In genomic region chr12:70617979-70618378, GRCm38 (mm10) we compare ENCODE assay signal across 27 mouse cellular contexts.
DNase-seq lines count a peak whose midpoint lies in the region; ATAC-seq and TF ChIP-seq lines count a peak whose summit lies in the region.
"Had no signal": no experiment of that assay in that cellular context is flagged by ENCODE, and none has a peak within 500 bp of the region (broad histone marks: within the 10 kb centered on the region; RNA-seq: fewer than 3 reads in every experiment).

No protein-coding gene starts in this region.

- no peaks in the 10 kb centered on the region for H3K9me3 ChIP-seq in liver, embryonic 14.5 days (ENCODE audit: control insufficient read depth, low read length)
- no peaks in the 10 kb centered on the region for H3K9me3 ChIP-seq in liver, embryonic 12.5 days (replicated peaks)
- H3K9me3 ChIP-seq: embryonic facial prominence, embryonic 10.5 days; embryonic facial prominence, embryonic 12.5 days; forebrain, embryonic 10.5 days; forebrain, embryonic 12.5 days; G1E had no signal

- TF ChIP-seq POLR2A in embryonic fibroblast, embryonic 13.5 days (IDR thresholded peaks at IDR 0.05; ENCODE audit: low read depth, low read length) = no peak

- H3K36me3 ChIP-seq in liver, embryonic 14.5 days (replicated peaks; ENCODE audit: control insufficient read depth, insufficient read depth, low read depth) = no peaks in the 10 kb centered on the region
- no peaks in the 10 kb centered on the region for H3K36me3 ChIP-seq in liver, embryonic 12.5 days
- H3K36me3 ChIP-seq: embryonic facial prominence, embryonic 10.5 days; embryonic facial prominence, embryonic 12.5 days; forebrain, embryonic 10.5 days; forebrain, embryonic 12.5 days; G1E had no signal

- H3K4me1 ChIP-seq in liver, embryonic 14.5 days (replicated peaks; ENCODE audit: control insufficient read depth in 2 of 2, insufficient read depth in 2 of 2, low read length in 1 of 2) = peaks cover 0 to 8% of the 10 kb centered on the region in 2 experiments; a peak in 2 of 4 replicates
- no peaks in the 10 kb centered on the region for H3K4me1 ChIP-seq in liver, embryonic 12.5 days
- peaks cover 22% of the 10 kb centered on the region for H3K4me1 ChIP-seq in embryonic fibroblast, embryonic 13.5 days (ENCODE audit: control insufficient read depth, insufficient read depth, low read length)

- no peak for ATAC-seq in liver, embryonic 14.5 days (ENCODE audit: insufficient read depth)
- ATAC-seq in liver, embryonic 12.5 days = no peak
- ATAC-seq: activated CD4-positive, CD25-positive, alpha-beta regulatory T cell, adult 4 months; CD4-positive, CD25-positive, alpha-beta regulatory T cell, adult 4 months; forebrain, embryonic 14.5 days; Patski had no signal

- H3K4me2 ChIP-seq in liver, embryonic 14.5 days (ENCODE audit: low read depth) = no peak overlapping the region
- no peak overlapping the region for H3K4me2 ChIP-seq in liver, embryonic 12.5 days
- H3K4me2 ChIP-seq: embryonic facial prominence, embryonic 12.5 days; forebrain, embryonic 12.5 days had no signal

- 60% methylated on average over 3 of the region's 3 CpGs for WGBS in liver, embryonic 14.5 days (ENCODE audit: insufficient replicate concordance)
- 67% methylated on average over 3 of the region's 3 CpGs for WGBS in liver, embryonic 12.5 days (ENCODE audit: insufficient replicate concordance)

- no peak overlapping the region for H3K9ac ChIP-seq in liver, embryonic 14.5 days (replicated peaks)
- no peak overlapping the region for H3K9ac ChIP-seq in liver, embryonic 12.5 days
- H3K9ac ChIP-seq: embryonic facial prominence, embryonic 12.5 days; forebrain, embryonic 12.5 days had no signal

- TF ChIP-seq EP300 in liver, embryonic 14.5 days (IDR thresholded peaks at IDR 0.05; ENCODE audit: low read depth) = no peak

- H3K4me3 ChIP-seq in gastrocnemius, adult 2 months = no peak overlapping the region
- no peak overlapping the region for H3K4me3 ChIP-seq in liver, embryonic 14.5 days (ENCODE audit: insufficient read depth in 1 of 2, low read depth in 2 of 2, low read length in 2 of 2)
- no peak overlapping the region for H3K4me3 ChIP-seq in liver, embryonic 12.5 days
- H3K4me3 ChIP-seq in embryonic fibroblast, embryonic 13.5 days (ENCODE audit: insufficient read depth, low read length) = no peak overlapping the region
- H3K4me3 ChIP-seq: embryonic facial prominence, embryonic 10.5 days; embryonic facial prominence, embryonic 12.5 days; erythroblast, embryonic 14.5 days; forebrain, embryonic 10.5 days; forebrain, embryonic 12.5 days had no signal

- TF ChIP-seq CTCF in gastrocnemius, adult 2 months (IDR thresholded peaks at IDR 0.05) = no peak
- TF ChIP-seq CTCF in liver, embryonic 14.5 days (IDR thresholded peaks at IDR 0.05; ENCODE audit: low read depth) = no peak
- TF ChIP-seq CTCF in embryonic fibroblast, embryonic 13.5 days (IDR thresholded peaks at IDR 0.05; ENCODE audit: borderline replicate concordance, insufficient read depth, low read length) = no peak

- H3K27ac ChIP-seq in gastrocnemius, adult 2 months = 0 out of 2 replicates have a peak overlapping the region, but pooled peaks have one; percentile 4
- H3K27ac ChIP-seq in liver, embryonic 14.5 days = no peak overlapping the region
- H3K27ac ChIP-seq in liver, embryonic 12.5 days = no peak overlapping the region
- H3K27ac ChIP-seq in embryonic fibroblast, embryonic 13.5 days (ENCODE audit: insufficient read depth, low read length) = peak overlapping the region; percentile 37; the same call in 1 of the 2 replicates
- H3K27ac ChIP-seq: embryonic facial prominence, embryonic 10.5 days; embryonic facial prominence, embryonic 12.5 days; forebrain, embryonic 10.5 days; forebrain, embryonic 12.5 days had no signal

- no peak for DNase-seq in gastrocnemius, adult 2 months
- no peak for DNase-seq in gastrocnemius, postnatal 4 days (ENCODE audit: low spot score in 2 of 2)
- DNase-seq in liver, embryonic 14.5 days (ENCODE audit: low read depth in 3 of 3, low spot score in 3 of 3) = peak in 2 of 3 experiments; percentile 6 to 9
- peak; percentile 46 for DNase-seq in yolk sac, embryonic 10.5 days (ENCODE audit: low spot score)
- no peak for DNase-seq in layer of hippocampus, postnatal 10 days (ENCODE audit: low spot score in 2 of 2)
- DNase-seq: adrenal gland, adult 8-10 months; adrenal gland, postnatal 14 days; adrenal gland, postnatal 36 days; B cell, adult 2 months; cerebellum, adult 11-12 months; cerebellum, adult 2 months; cerebellum, adult 9-10 months; cerebellum, postnatal 10 days; cerebellum, postnatal 25 days had no signal

- no peaks in the 10 kb centered on the region for H3K27me3 ChIP-seq in liver, embryonic 14.5 days (ENCODE audit: control insufficient read depth, insufficient read depth, low read length)
- no peaks in the 10 kb centered on the region for H3K27me3 ChIP-seq in liver, embryonic 12.5 days (replicated peaks)
- H3K27me3 ChIP-seq: CH12.LX; embryonic facial prominence, embryonic 12.5 days; forebrain, embryonic 12.5 days; Patski had no signal

- intact Hi-C loops in gastrocnemius, adult 2 months (cut with DNase I) = no loop called here

Comparison
In these comparisons a context has a peak if more than half of its experiments do, and no peak if none do; other contexts are left out.
1. DNase-seq: peak in liver, embryonic 14.5 days (2 of 3) and yolk sac, embryonic 10.5 days (single experiment); none in gastrocnemius, adult 2 months (single experiment), gastrocnemius, postnatal 4 days (0 of 2) and layer of hippocampus, postnatal 10 days (0 of 2).
2. H3K27ac ChIP-seq: peak in gastrocnemius, adult 2 months (single experiment) and embryonic fibroblast, embryonic 13.5 days (single experiment); none in liver, embryonic 14.5 days (single experiment) and liver, embryonic 12.5 days (single experiment).